Mouse (Mus musculus) kidney, postnatal 0 days (tissue): Measurements from ENCODE around the gene Cd9. TPM values are rescaled to one million over a fixed set of nuclear protein-coding genes. Genes with fewer than 3 reads are reported as not detected.
A peak's percentile ranks its signal among the peaks of the same experiment; 100 is the strongest.

ENCODE experiments used
- ATAC-seq: fragments of 200-750 bp; cut with Nextera tagmentation; replicated peaks from 2 replicates; pipeline ENCODE4 v1.8.0; 2017; ENCODE audit warnings: low read depth, moderate number of reproducible peaks, moderate TSS enrichment, moderate library complexity; ENCODE audit not compliant: low FRiP score
- DNase-seq: peaks from one replicate; pipeline ENCODE4 v3.0.0-alpha.2; 2016; ENCODE audit warnings: low spot score
- H3K27ac ChIP-seq: fragments of 300-500 bp; sonication (generic); 2 replicates; pipeline ENCODE4 v1.5.1; 2014; ENCODE audit warnings: mild to moderate bottlenecking
- H3K27me3 ChIP-seq: fragments of 300-500 bp; sonication (generic); 2 replicates; pipeline ENCODE4 v1.6.1; 2014; ENCODE audit warnings: low read length, mixed read lengths; ENCODE audit not compliant: insufficient read depth
- H3K36me3 ChIP-seq: fragments of 300-500 bp; sonication (generic); 2 replicates; pipeline ENCODE4 v1.6.1; 2014; ENCODE audit warnings: low read length, mixed read lengths; ENCODE audit not compliant: insufficient read depth
- H3K4me1 ChIP-seq: fragments of 300-500 bp; sonication (generic); replicated peaks from 2 replicates; pipeline ENCODE4 v1.6.1; 2014; ENCODE audit warnings: antibody characterized with exemption, low read length, mixed read lengths; ENCODE audit not compliant: insufficient read depth
- H3K4me2 ChIP-seq: fragments of 300-500 bp; sonication (generic); 2 replicates; pipeline ENCODE4 v1.6.1; 2014; ENCODE audit warnings: mild to moderate bottlenecking, low read length, moderate library complexity, mixed read lengths
- H3K4me3 ChIP-seq: fragments of 300-500 bp; sonication (generic); replicated peaks from 2 replicates; pipeline ENCODE4 v1.5.1; 2014; ENCODE audit warnings: low read depth, low read length
- H3K9ac ChIP-seq: fragments of 300-500 bp; sonication (generic); 2 replicates; pipeline ENCODE4 v1.6.1; 2014; ENCODE audit warnings: low read depth, low read length
- H3K9me3 ChIP-seq: fragments of 300-500 bp; sonication (generic); replicated peaks from 2 replicates; pipeline ENCODE4 v1.6.1; 2016; ENCODE audit warnings: low read length, inconsistent platforms, mixed read lengths
- CTCF ChIP-seq: IDR thresholded peaks from 2 replicates; pipeline ENCODE4 v1.5.1; 2016; ENCODE audit warnings: antibody characterized with exemption, low read depth, mild to moderate bottlenecking, moderate library complexity
- WGBS: fragments of 180-500 bp; shearing (Covaris S2); extraction: QIAGEN DNeasy Blood & Tissue Kit; methylation state at CpG from one replicate; pipeline ENCODE4 v1.1.7; 2014; 5-methylcytosine and 5-hydroxymethylcytosine counted together
- polyA plus RNA-seq: library from polyadenylated mRNA; unstranded; fragments of >200 nt; fragmentation: Nextera tagmentation; extraction: Ambion mirVana; gene quantifications from 2 replicates; pipeline ENCODE4 v1.2.1, GENCODE M21; 2015

The Cd9 gene
- polyA plus RNA-seq, 1 experiment from 2014 or later, result 278 TPM

DNA sequence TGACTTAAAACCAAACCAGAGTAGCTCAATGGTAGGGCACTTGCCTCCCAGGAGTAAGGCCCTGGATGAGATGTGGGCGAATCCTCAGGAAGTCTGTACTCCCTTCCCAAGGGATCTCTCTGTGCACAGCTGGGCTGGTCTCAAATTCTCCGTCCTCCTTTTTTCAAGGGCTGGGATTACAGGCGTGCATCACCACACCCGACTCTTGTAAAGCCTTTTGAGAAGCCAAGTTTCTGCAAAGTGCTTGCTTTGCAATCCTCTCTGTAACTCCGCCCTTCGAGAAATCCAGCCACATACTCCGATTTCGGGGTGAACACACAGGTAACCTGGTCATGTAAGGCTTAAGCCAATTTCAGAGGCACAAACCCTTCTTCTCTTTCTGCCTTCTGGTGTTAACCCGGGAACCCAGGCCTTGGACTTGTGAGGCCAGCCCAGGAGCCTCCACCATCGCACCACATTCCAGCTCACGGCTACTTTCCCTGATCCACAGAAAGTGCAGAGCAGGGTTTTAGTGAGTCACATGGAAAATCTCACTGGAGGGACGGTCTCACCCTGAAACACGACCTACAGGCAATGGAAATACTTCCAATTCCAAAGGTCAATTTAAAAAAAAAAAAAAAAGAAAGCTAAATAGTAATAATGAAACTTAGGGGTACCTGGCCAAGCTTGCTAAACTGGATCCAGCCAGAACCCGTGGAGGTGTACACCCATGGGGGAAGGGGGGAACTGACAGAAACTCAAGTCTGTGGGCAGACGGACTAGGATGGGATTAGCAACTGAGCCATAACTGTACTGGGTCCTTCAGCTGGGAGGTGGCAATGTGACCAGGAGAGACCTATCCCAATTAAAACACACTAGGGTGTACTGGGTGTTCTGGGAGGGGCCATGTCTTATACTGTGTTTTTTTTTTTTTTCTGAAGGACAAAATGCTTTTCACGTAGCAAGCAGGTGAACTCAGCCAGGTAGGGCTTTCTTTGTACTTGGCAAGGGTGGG lies 16.2 kb downstream of the Cd9 start:
- WGBS, result 55% methylated on average over 16 of the region's 16 CpGs
- TF ChIP-seq CTCF, result no peak
- no peak overlapping the region for H3K9ac ChIP-seq
- no peaks in the 10 kb centered on the region for H3K9me3 ChIP-seq
- DNase-seq, result no peak
- no peaks in the 10 kb centered on the region for H3K27me3 ChIP-seq
- H3K36me3 ChIP-seq, result no peaks in the 10 kb centered on the region
- peak overlapping the region; percentile 67 for H3K27ac ChIP-seq
- H3K4me3 ChIP-seq, result no peak overlapping the region
- no peak overlapping the region for H3K4me2 ChIP-seq
- H3K4me1 ChIP-seq, result peaks cover 50% of the 10 kb centered on the region
- ATAC-seq, result no peak

DNA sequence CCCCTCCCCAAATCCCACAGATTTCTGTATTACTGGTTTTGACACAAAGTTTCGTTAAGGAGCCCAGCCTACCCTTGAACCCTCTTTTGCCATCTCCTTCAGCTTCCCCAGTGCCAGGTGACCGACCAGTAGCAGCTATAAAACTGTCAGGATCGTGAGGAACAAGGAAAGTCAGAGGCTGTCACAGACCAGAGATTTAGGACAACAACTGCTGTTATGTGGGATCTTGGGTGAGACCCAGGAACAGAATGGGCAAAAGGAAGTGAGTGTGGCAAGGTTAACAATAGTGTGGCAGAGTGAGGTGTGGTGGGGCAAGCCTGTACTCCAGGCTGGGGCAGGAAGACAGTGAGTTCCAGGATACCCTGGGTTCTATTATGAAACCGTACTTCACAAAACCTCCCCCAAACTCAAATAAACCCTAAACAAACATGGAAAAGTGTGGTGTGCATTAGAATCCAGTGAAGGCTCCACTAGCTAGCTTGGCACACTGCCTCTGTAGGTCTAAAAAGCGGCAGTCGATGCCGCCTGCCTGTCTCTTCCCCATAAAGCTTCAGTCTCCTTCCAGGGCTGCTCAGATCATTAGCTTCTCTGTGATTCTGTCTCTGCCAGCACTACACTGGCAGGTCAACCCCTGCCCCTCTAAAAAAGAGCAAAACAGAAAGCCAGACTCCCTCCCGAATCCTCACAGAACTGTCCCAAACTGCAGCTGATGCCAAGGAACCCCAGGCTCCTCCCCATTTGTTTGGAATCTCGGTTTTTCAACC lies 17.6 kb downstream of the Cd9 start:
- no peak for TF ChIP-seq CTCF
- Histone ChIP-seq H3K27ac (peak overlapping the region; percentile 54), H3K4me2 (no peak overlapping the region), H3K9ac (no peak overlapping the region), H3K4me1 (peaks cover 48% of the 10 kb centered on the region), H3K4me3 (no peak overlapping the region), H3K9me3 (no peaks in the 10 kb centered on the region), H3K27me3 (no peaks in the 10 kb centered on the region), H3K36me3 (no peaks in the 10 kb centered on the region)
- ATAC-seq (no peak), DNase-seq (peak; percentile 49)
- 32% methylated on average over 9 of the region's 9 CpGs for WGBS

DNA sequence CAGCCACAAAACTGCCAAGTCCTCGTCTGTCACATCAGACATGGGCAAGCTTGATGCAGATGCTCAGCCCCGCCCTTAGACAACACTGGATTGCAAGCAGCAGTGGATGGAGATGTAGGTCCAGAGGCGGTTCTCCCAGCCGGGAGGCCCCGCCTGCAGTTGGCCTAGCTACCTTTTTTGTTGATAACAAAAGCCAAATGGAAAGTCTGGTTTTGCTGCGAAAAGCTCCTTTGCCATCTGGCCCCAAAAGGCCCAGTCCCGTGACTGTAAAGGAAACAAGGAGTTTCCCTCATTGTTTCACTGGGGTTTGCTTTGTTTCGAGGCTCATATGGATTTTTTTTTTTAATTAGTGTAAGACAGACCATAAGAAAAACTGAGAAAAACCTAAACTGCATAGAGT lies 18.5 kb downstream of the Cd9 start:
- Histone ChIP-seq H3K4me3 (no peak overlapping the region), H3K36me3 (no peaks in the 10 kb centered on the region), H3K9ac (no peak overlapping the region), H3K4me1 (peaks cover 39% of the 10 kb centered on the region), H3K9me3 (no peaks in the 10 kb centered on the region), H3K27me3 (no peaks in the 10 kb centered on the region), H3K4me2 (no peak overlapping the region), H3K27ac (peak overlapping the region; percentile 39; the same call in 1 of the 2 replicates)
- 50% methylated on average over 8 of the region's 8 CpGs for WGBS
- TF ChIP-seq CTCF, result no peak
- ATAC-seq (no peak), DNase-seq (no peak)

DNA sequence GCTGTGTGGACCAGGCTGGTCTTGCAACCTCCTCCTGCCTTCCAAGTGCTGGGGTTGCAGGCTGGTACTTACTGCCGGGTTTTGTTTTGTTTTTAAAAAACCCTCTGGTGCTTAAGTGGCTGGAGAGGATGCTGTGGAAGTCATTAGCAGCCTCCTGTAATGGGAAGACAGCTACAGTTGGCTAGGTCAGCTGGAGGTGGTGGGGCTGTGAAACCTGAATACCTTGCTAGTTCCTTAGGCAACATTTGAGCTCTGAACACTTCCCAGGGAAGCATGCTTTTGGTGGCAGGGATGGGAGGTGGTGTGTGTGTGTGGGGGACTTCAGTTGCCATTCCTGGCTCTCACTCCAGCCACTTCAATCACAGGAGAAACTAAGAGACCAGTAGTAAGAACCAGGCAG lies 19.4 kb downstream of the Cd9 start:
- no peaks in the 10 kb centered on the region for H3K36me3 ChIP-seq
- H3K9me3 ChIP-seq, result no peaks in the 10 kb centered on the region
- H3K9ac ChIP-seq, result no peak overlapping the region
- H3K27ac ChIP-seq, result peak overlapping the region; percentile 20; the same call in 1 of the 2 replicates
- H3K27me3 ChIP-seq, result no peaks in the 10 kb centered on the region
- no peak overlapping the region for H3K4me2 ChIP-seq
- WGBS, result 25% methylated on average over 1 of the region's 1 CpGs
- peak; percentile 74 for DNase-seq
- H3K4me3 ChIP-seq, result no peak overlapping the region
- TF ChIP-seq CTCF, result no peak
- no peak for ATAC-seq
- peaks cover 30% of the 10 kb centered on the region for H3K4me1 ChIP-seq

DNA sequence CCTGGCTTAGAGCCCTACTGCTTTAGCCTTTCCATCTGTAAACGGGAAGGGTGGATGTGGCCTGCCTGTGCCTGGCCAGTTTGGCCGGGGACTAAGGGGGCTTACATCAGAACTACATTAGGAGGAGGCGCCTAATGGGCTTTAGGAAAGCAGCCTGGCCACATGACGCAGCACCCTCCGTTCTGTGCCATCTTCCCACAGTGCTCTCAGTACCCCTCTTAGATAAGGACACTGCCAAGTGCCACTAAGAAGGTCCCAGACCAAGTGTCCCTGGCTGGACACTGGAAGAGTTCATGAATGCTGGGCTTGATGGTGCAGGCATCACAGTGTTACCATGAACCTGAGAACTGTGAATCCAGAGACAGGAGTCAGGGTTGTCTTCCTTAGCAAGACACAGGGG lies 20.7 kb downstream of the Cd9 start:
- ATAC-seq, result no peak
- H3K9me3 ChIP-seq, result no peaks in the 10 kb centered on the region
- peaks cover 24% of the 10 kb centered on the region for H3K4me1 ChIP-seq

DNA sequence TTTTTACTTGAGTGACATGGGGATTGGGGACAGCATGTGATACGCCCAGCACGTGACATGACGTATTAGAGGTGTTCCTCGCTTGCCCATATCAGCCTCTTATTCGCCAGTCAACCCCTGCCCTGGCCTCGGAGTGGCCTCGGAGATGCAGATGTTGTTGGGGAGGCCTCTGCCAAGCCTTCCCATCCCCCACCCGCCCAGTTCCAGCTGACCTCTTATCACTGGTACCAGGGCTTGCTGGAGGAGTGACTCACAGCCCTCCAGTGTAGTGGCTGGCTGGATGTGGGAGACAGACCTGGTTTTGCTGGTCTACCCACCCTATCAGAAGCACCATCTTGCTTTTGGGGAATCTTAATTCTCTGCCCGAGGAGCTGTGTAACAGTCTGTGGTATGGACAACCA lies 21.3 kb downstream of the Cd9 start:
- Histone ChIP-seq H3K9me3 (no peaks in the 10 kb centered on the region), H3K4me3 (no peak overlapping the region), H3K36me3 (no peaks in the 10 kb centered on the region), H3K9ac (no peak overlapping the region), H3K4me2 (no peak overlapping the region), H3K4me1 (peaks cover 30% of the 10 kb centered on the region), H3K27me3 (no peaks in the 10 kb centered on the region), H3K27ac (no peak overlapping the region)
- no peak for TF ChIP-seq CTCF
- ATAC-seq (no peak), DNase-seq (no peak)
- WGBS, result 83% methylated on average over 9 of the region's 9 CpGs

More for the DNA sequence above, 20.7 kb downstream of the Cd9 start:
- no peaks in the 10 kb centered on the region for H3K36me3 ChIP-seq
- H3K4me3 ChIP-seq, result no peak overlapping the region
- H3K4me2 ChIP-seq, result no peak overlapping the region
- H3K27me3 ChIP-seq, result no peaks in the 10 kb centered on the region
- no peak overlapping the region for H3K27ac ChIP-seq
- no peak overlapping the region for H3K9ac ChIP-seq
- WGBS, result 75% methylated on average over 5 of the region's 5 CpGs
- no peak for DNase-seq
- TF ChIP-seq CTCF, result no peak
